Mouse (Mus musculus) hindbrain, embryonic 12.5 days (tissue): ENCODE data around the gene Crlf3. TPM values are rescaled to one million over a fixed set of nuclear protein-coding genes. Genes with fewer than 3 reads are reported as not detected.

Experiments used
- polyA plus RNA-seq: library from polyadenylated mRNA; unstranded; fragments of >200 nt; fragmentation: Nextera tagmentation; extraction: Ambion mirVana; gene quantifications from 2 replicates; pipeline ENCODE4 v1.2.1, GENCODE M21; 2016

Crlf3 gene
- polyA plus RNA-seq, 1 experiment from 2014 or later: 30.1 TPM

Other genes with a start within 250 kb of the Crlf3 start
- gene Utp6, start 118.6 kb downstream of the Crlf3 start, polyA plus RNA-seq: 50.6 and 66.1 TPM in 2 replicates
- 26.3 and 26.4 TPM in 2 replicates for gene Suz12, start 87.9 kb downstream of the Crlf3 start, polyA plus RNA-seq
- 11.1 and 11.7 TPM in 2 replicates for gene Atad5, start 8.4 kb upstream of the Crlf3 start, polyA plus RNA-seq
- gene Tefm, start 61.2 kb upstream of the Crlf3 start, polyA plus RNA-seq: 23.6 and 26.4 TPM in 2 replicates
- gene Adap2, start 73.1 kb upstream of the Crlf3 start, polyA plus RNA-seq: 2.0 and 2.6 TPM in 2 replicates
- gene Rnf135, start 102.9 kb upstream of the Crlf3 start, polyA plus RNA-seq: 5.6 and 6.5 TPM in 2 replicates
- gene Rhot1, start 128.0 kb upstream of the Crlf3 start, polyA plus RNA-seq: 70.8 and 74.2 TPM in 2 replicates
- gene Rhbdl3, start 219.9 kb upstream of the Crlf3 start, polyA plus RNA-seq: 28.4 and 32.3 TPM in 2 replicates